Mouse (Mus musculus): ENCODE measurements around the gene Tpd52l2. TPM values are rescaled to one million over a fixed set of nuclear protein-coding genes. Genes with fewer than 3 reads are reported as not detected.

Tpd52l2 gene
- polyA plus RNA-seq, 1 experiment = 144 TPM

DNA sequence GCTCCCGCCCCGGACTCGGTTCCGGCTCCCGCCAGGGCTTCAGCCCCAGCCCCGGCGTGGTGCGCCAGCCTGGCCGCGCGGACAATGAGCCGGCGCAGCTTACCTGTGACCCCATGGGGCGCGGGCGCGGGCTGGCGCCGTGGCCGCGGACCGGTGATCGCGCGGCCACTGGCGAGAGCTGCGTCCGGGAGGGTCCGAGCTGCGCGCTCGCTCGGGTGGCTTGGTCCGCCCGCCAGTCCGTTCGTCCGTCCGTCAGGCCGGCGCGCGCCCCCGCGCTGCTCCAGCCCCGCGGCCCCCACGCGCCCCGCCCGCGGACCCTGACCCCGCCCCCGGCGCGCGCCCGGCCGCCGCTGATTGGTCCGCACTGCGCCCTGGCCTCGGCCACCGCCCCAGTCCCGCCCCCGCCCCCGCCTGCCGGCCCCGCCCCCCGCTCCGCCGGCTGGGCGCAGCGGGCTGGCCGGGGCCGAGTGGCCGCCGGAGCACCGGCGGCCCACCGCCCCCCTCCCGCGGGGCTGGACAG lies 37.7 kb upstream of the Tpd52l2 start, which contains the start of gene Zbtb46:
Zbtb46 (minus strand) TSS at position 274 of the 520 bp plus-strand sequence.
- TF ChIP-seq CTCF (IDR thresholded peaks at IDR 0.05; ENCODE audit: low read depth, low read length) (no peak), POLR2A (IDR thresholded peaks at IDR 0.05; ENCODE audit: insufficient read depth, low read length) (no peak), EP300 (IDR thresholded peaks at IDR 0.05; ENCODE audit: insufficient read depth, low read depth, low read length) (no peak)
- H3K4me1 ChIP-seq (ENCODE audit: control insufficient read depth, insufficient read depth, low read length) = peaks cover 3% of the 10 kb centered on the region
- H3K9ac ChIP-seq (ENCODE audit: low read depth, poor library complexity, severe bottlenecking) = peak within 1 kb of the TSS; percentile 91
- peaks cover 7% of the 10 kb centered on the region; the same call in 1 of the 2 replicates for H3K27me3 ChIP-seq (ENCODE audit: control insufficient read depth, insufficient read depth, low read length, poor library complexity, severe bottlenecking)
- H3K9me3 ChIP-seq (replicated peaks; ENCODE audit: control insufficient read depth, insufficient read depth, low read length, poor library complexity, severe bottlenecking) = no peaks in the 10 kb centered on the region
- no peaks in the 10 kb centered on the region for H3K36me3 ChIP-seq (ENCODE audit: control insufficient read depth, insufficient read depth, low read length, poor library complexity, severe bottlenecking)
- no peak within 1 kb of the TSS for H3K27ac ChIP-seq (ENCODE audit: insufficient read depth, low read length)
- peak within 1 kb of the TSS; percentile 66 for H3K4me3 ChIP-seq (ENCODE audit: low read depth, low read length)

DNA sequence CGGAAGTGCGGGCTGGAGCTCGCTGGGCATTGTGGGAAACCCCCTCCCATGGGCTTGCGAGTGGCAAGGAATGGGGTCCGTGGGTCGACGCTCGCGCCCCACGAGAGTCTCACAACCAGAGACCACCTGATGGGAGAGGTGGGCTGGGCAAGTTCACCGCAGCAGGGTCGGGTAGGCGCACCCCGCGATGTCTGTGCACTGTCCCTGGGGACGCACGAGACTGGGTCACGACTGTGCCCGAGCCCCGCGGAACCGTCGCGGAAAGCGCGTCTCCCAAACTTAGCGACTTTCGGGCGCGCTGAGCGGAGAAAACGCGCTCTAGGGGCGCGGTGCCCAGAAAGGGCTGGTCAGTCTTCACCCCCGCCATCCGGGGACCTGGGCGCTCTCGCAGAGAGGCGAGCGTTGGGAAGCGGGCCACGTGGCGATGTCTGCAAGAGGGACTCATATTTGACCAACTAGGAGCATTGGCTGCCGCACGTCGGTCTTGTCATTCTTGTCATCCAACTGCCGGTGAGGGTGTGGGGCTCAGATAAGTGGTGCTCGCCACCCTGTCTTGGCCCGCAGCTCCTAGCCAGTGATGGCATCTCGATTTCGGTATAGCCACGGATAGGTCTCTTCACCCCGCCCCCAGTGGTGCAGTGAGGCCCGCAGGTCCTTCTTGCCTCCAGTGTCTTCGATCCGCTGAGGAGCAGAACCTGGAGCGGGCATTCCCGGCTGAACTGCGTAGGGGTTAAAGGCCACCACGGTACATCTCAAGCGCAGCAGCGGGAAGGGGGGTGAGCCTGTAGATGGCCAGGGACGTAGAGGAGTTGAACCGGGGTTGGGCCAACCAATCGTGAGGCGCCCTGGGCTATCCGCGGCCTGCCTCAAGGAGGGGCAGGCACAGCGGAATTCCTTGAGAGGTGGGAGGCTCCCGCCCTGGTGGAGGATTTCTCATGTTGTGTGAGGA lies 37.0 kb upstream of the Tpd52l2 start:
- Histone ChIP-seq H3K36me3 (ENCODE audit: control insufficient read depth, insufficient read depth, low read length, poor library complexity, severe bottlenecking) (no peaks in the 10 kb centered on the region), H3K9ac (ENCODE audit: low read depth, poor library complexity, severe bottlenecking) (peak overlapping the region; percentile 91), H3K9me3 (replicated peaks; ENCODE audit: control insufficient read depth, insufficient read depth, low read length, poor library complexity, severe bottlenecking) (no peaks in the 10 kb centered on the region), H3K27ac (ENCODE audit: insufficient read depth, low read length) (no peak overlapping the region), H3K4me1 (ENCODE audit: control insufficient read depth, insufficient read depth, low read length) (peaks cover 3% of the 10 kb centered on the region), H3K4me3 (ENCODE audit: low read depth, low read length) (peak overlapping the region; percentile 66), H3K27me3 (ENCODE audit: control insufficient read depth, insufficient read depth, low read length, poor library complexity, severe bottlenecking) (peaks cover 7% of the 10 kb centered on the region; the same call in 1 of the 2 replicates)
- TF ChIP-seq POLR2A (IDR thresholded peaks at IDR 0.05; ENCODE audit: insufficient read depth, low read length) (no peak), CTCF (IDR thresholded peaks at IDR 0.05; ENCODE audit: low read depth, low read length) (no peak), EP300 (IDR thresholded peaks at IDR 0.05; ENCODE audit: insufficient read depth, low read depth, low read length) (no peak)

DNA sequence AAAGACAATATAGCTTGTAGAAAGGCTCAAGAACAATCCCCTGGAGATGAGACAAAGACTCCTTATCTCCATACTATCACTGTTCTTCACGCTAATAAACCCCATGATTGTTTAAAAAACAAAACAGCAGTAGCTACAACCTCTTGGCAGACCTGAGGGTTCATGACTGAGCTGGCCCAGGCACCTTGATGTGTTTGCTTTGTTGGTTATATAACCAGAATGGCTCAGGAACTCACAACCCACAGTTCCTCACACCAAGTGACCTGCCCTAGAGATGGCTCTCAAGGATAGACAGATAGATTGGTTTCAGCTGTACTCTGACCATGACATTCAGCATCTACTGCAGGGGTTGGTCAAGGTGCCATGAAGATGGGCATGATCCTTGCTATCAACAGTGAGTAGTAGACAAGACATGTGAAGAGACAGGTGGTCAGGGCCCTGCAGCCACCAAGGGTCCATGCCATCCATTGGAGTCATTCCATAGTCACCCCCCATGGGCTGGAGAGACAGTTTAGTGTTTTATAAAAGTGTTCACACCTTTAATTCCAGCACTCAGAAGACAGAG lies 35.3 kb upstream of the Tpd52l2 start:
- Histone ChIP-seq H3K4me3 (ENCODE audit: low read depth, low read length) (no peak overlapping the region), H3K4me1 (ENCODE audit: control insufficient read depth, insufficient read depth, low read length) (peaks cover 3% of the 10 kb centered on the region), H3K9me3 (replicated peaks; ENCODE audit: control insufficient read depth, insufficient read depth, low read length, poor library complexity, severe bottlenecking) (no peaks in the 10 kb centered on the region), H3K27me3 (ENCODE audit: control insufficient read depth, insufficient read depth, low read length, poor library complexity, severe bottlenecking) (peaks cover 7% of the 10 kb centered on the region; the same call in 1 of the 2 replicates), H3K36me3 (ENCODE audit: control insufficient read depth, insufficient read depth, low read length, poor library complexity, severe bottlenecking) (no peaks in the 10 kb centered on the region), H3K27ac (ENCODE audit: insufficient read depth, low read length) (no peak overlapping the region), H3K9ac (ENCODE audit: low read depth, poor library complexity, severe bottlenecking) (no peak overlapping the region)
- no peak for TF ChIP-seq EP300 (IDR thresholded peaks at IDR 0.05; ENCODE audit: insufficient read depth, low read depth, low read length)
- TF ChIP-seq POLR2A (IDR thresholded peaks at IDR 0.05; ENCODE audit: insufficient read depth, low read length) = no peak
- TF ChIP-seq CTCF (IDR thresholded peaks at IDR 0.05; ENCODE audit: low read depth, low read length) = no peak

DNA sequence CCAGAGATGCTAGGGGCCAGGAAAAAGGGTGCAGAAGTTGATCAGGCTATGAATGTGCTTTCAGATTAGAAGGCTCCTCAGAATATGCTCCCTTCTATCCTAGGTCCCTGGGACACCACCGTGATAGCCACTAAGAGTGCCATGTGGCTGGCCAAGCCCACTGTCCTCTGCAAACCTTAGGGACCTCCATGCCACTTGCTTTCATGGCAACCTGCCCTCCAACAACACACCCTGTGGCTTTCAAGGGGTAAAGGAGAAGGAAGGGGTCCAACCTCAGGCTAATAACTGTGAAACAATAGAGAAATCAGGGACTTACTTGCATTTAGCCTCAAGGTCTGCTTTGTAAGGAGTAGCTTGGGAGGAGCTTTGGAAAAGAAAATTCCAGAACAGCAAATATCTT lies 34.3 kb upstream of the Tpd52l2 start:
- no peak overlapping the region for H3K27ac ChIP-seq (ENCODE audit: insufficient read depth, low read length)
- no peak overlapping the region for H3K4me3 ChIP-seq (ENCODE audit: low read depth, low read length)
- no peaks in the 10 kb centered on the region for H3K9me3 ChIP-seq (replicated peaks; ENCODE audit: control insufficient read depth, insufficient read depth, low read length, poor library complexity, severe bottlenecking)
- TF ChIP-seq CTCF (IDR thresholded peaks at IDR 0.05; ENCODE audit: low read depth, low read length) (no peak), EP300 (IDR thresholded peaks at IDR 0.05; ENCODE audit: insufficient read depth, low read depth, low read length) (no peak), POLR2A (IDR thresholded peaks at IDR 0.05; ENCODE audit: insufficient read depth, low read length) (no peak)
- peaks cover 4% of the 10 kb centered on the region; the same call in 1 of the 2 replicates for H3K27me3 ChIP-seq (ENCODE audit: control insufficient read depth, insufficient read depth, low read length, poor library complexity, severe bottlenecking)
- H3K36me3 ChIP-seq (ENCODE audit: control insufficient read depth, insufficient read depth, low read length, poor library complexity, severe bottlenecking) = no peaks in the 10 kb centered on the region
- H3K9ac ChIP-seq (ENCODE audit: low read depth, poor library complexity, severe bottlenecking) = no peak overlapping the region
- H3K4me1 ChIP-seq (ENCODE audit: control insufficient read depth, insufficient read depth, low read length) = peaks cover 3% of the 10 kb centered on the region

DNA sequence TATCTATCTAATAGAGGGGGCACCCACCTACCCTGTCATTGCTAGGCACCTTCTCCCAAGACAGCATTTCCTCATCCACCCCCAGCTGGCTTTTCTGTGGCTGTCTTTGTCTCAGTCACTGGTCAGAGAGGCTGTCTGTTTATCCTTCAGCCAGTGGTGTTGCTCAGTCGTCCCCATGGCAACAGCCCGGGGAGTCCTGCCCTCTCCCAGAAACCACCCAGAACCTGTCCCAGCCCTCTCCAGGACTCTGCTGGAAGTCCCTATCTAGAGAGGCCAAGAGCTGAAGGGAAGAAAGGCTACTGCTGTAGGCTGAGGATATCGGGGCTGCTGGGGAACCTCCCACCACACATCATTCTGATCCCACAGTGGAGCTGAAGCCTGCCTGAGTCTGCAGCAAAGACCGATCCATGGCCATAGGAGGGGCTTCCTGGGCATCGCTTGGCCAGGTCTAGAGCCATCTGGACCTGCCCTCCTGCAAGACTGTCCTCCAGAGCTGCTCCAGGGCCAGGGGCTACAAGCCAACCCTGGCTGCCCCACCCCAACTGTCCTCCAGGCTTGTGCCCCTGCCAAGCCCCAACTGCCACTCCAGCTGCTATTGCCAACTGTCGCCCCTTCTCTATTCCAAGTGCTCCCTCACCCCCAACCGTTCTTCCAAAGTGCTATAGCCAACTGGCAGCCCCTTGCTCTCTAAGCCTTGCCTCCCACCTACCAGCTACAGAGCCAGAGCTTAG lies 33.8 kb upstream of the Tpd52l2 start:
- Histone ChIP-seq H3K9me3 (replicated peaks; ENCODE audit: control insufficient read depth, insufficient read depth, low read length, poor library complexity, severe bottlenecking) (no peaks in the 10 kb centered on the region), H3K36me3 (ENCODE audit: control insufficient read depth, insufficient read depth, low read length, poor library complexity, severe bottlenecking) (no peaks in the 10 kb centered on the region), H3K27ac (ENCODE audit: insufficient read depth, low read length) (no peak overlapping the region), H3K27me3 (ENCODE audit: control insufficient read depth, insufficient read depth, low read length, poor library complexity, severe bottlenecking) (peaks cover 4% of the 10 kb centered on the region; the same call in 1 of the 2 replicates), H3K9ac (ENCODE audit: low read depth, poor library complexity, severe bottlenecking) (no peak overlapping the region), H3K4me3 (ENCODE audit: low read depth, low read length) (no peak overlapping the region), H3K4me1 (ENCODE audit: control insufficient read depth, insufficient read depth, low read length) (peaks cover 2% of the 10 kb centered on the region)
- TF ChIP-seq CTCF (IDR thresholded peaks at IDR 0.05; ENCODE audit: low read depth, low read length) = no peak
- no peak for TF ChIP-seq POLR2A (IDR thresholded peaks at IDR 0.05; ENCODE audit: insufficient read depth, low read length)
- no peak for TF ChIP-seq EP300 (IDR thresholded peaks at IDR 0.05; ENCODE audit: insufficient read depth, low read depth, low read length)

All from ES-Bruce4 (cell line).